Mouse (Mus musculus) forebrain, postnatal 0 days (tissue): ENCODE results near the gene Btn1a1. TPM values are rescaled to one million over a fixed set of nuclear protein-coding genes. Genes with fewer than 3 reads are reported as not detected.

Experiments used
- ATAC-seq: fragments of 200-750 bp; cut with Nextera tagmentation; 2 replicates; pipeline ENCODE4 v1.8.0; 2017; ENCODE audit warnings: mild to moderate bottlenecking, moderate library complexity
- DNase-seq: peaks from one replicate; pipeline ENCODE4 v3.0.0-alpha.2; 2015
- H3K27ac ChIP-seq: fragments of 300-500 bp; sonication (generic); 2 replicates; pipeline ENCODE4 v1.5.1; 2014; ENCODE audit warnings: low read depth, mild to moderate bottlenecking, antibody characterized with exemption, low read length, moderate library complexity, mixed read lengths
- H3K27me3 ChIP-seq: fragments of 300-500 bp; sonication (generic); 2 replicates; pipeline ENCODE4 v1.6.1; 2014; ENCODE audit warnings: mild to moderate bottlenecking, low read length, mixed read lengths; ENCODE audit not compliant: insufficient read depth
- H3K36me3 ChIP-seq: fragments of 300-500 bp; sonication (generic); 2 replicates; pipeline ENCODE4 v1.6.1; 2014; ENCODE audit warnings: mild to moderate bottlenecking, moderate library complexity; ENCODE audit not compliant: insufficient read depth
- H3K4me1 ChIP-seq: fragments of 300-500 bp; sonication (generic); 2 replicates; pipeline ENCODE4 v1.6.1; 2014; ENCODE audit warnings: antibody characterized with exemption; ENCODE audit not compliant: insufficient read depth
- H3K4me2 ChIP-seq: fragments of 300-500 bp; sonication (generic); 2 replicates; pipeline ENCODE4 v1.6.1; 2014; ENCODE audit warnings: low read depth, mild to moderate bottlenecking, moderate library complexity
- H3K4me3 ChIP-seq: fragments of 300-500 bp; sonication (generic); 2 replicates; pipeline ENCODE4 v1.5.1; 2014; ENCODE audit warnings: low read depth, low read length, mixed read lengths
- H3K9ac ChIP-seq: fragments of 300-500 bp; sonication (generic); 2 replicates; pipeline ENCODE4 v1.6.1; 2014; ENCODE audit warnings: mild to moderate bottlenecking
- H3K9me3 ChIP-seq: fragments of 300-500 bp; sonication (generic); 2 replicates; pipeline ENCODE4 v1.6.1; 2016; ENCODE audit warnings: low read length
- CTCF ChIP-seq: sonication (generic); IDR thresholded peaks from 2 replicates; pipeline ENCODE4 v1.5.1; 2016; ENCODE audit warnings: antibody characterized with exemption, control low read depth, low read depth
- WGBS: fragments of 180-500 bp; shearing (Covaris S2); extraction: QIAGEN DNeasy Blood & Tissue Kit; methylation state at CpG from one replicate; pipeline ENCODE4 v1.1.7; 2014; 5-methylcytosine and 5-hydroxymethylcytosine counted together
- polyA plus RNA-seq: library from polyadenylated mRNA; unstranded; fragments of >200 nt; fragmentation: Nextera tagmentation; extraction: Ambion mirVana; gene quantifications from 2 replicates; pipeline ENCODE4 v1.2.1, GENCODE M21; 2015
- total RNA-seq: library from RNA; depleted of rRNA; stranded (reverse); fragments of >200 nt; gene quantifications from 2 replicates; pipeline ENCODE4 v1.2.3, GENCODE M21; 2014

The Btn1a1 gene
- total and polyA plus RNA-seq, 2 experiments from 2014 or later = 0.12 to 0.33 TPM

DNA sequence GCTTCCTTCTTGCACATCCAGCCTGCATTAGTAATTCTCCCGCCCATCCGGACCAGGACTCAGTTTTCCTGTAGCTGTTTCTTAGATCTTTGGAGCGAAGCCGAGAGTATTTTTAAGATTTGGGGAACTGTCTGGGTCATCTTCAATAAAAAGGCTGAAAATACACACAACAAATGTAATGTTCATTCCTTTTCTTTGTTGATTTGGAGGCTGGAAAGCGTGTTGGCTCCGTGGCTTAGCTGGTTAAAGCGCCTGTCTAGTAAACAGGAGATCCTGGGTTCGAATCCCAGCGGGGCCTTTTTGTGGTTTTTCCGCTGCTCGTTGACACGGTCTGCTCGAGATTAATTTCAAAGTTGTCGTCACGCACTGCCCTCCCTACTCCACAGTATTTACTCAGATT is 15.3 kb downstream of the Btn1a1 start:
- Histone ChIP-seq H3K4me1 (no peaks in the 10 kb centered on the region; the same call in 1 of the 2 replicates), H3K27ac (0 out of 2 replicates have a peak overlapping the region, but pooled peaks have one; percentile 24), H3K36me3 (no peaks in the 10 kb centered on the region), H3K4me3 (peak overlapping the region; percentile 53), H3K4me2 (peak overlapping the region; percentile 53), H3K9me3 (no peaks in the 10 kb centered on the region), H3K9ac (peak overlapping the region; percentile 54), H3K27me3 (no peaks in the 10 kb centered on the region)
- WGBS = under 1% methylated on average over 15 of the region's 15 CpGs
- ATAC-seq = no peak; the same call in 1 of the 2 replicates
- peak; percentile 94 for DNase-seq
- TF ChIP-seq CTCF = no peak

GRCm38 (mm10) chr13:23449235-23450095 is 16.2 kb downstream of the Btn1a1 start:
- under 1% methylated on average over 24 of the region's 24 CpGs for WGBS
- Histone ChIP-seq H3K9ac (peak overlapping the region; percentile 54), H3K4me1 (peaks cover 4% of the 10 kb centered on the region; the same call in 1 of the 2 replicates), H3K36me3 (no peaks in the 10 kb centered on the region), H3K27me3 (no peaks in the 10 kb centered on the region), H3K4me2 (peak overlapping the region; percentile 53), H3K4me3 (peak overlapping the region; percentile 53), H3K27ac (no peak overlapping the region), H3K9me3 (no peaks in the 10 kb centered on the region)
- no peak for ATAC-seq
- DNase-seq = peak; percentile 73
- no peak for TF ChIP-seq CTCF

- Histone ChIP-seq H3K27me3 (no peaks in the 10 kb centered on the region), H3K9me3 (no peaks in the 10 kb centered on the region), H3K4me2 (peak overlapping the region; percentile 53), H3K9ac (no peak overlapping the region), H3K27ac (no peak overlapping the region), H3K4me1 (peaks cover 11% of the 10 kb centered on the region; the same call in 1 of the 2 replicates), H3K36me3 (no peaks in the 10 kb centered on the region), H3K4me3 (peak overlapping the region; percentile 53)
- TF ChIP-seq CTCF = no peak
- 51% methylated on average over 3 of the region's 3 CpGs for whole genome bisulfite sequencing
- DNase-seq = no peak
- ATAC-seq = no peak
Observed at GRCm38 (mm10) chr13:23448758-23449157, 16.9 kb downstream of the Btn1a1 start.

- peak overlapping the region; percentile 91 for H3K27ac ChIP-seq
- no peaks in the 10 kb centered on the region for H3K9me3 ChIP-seq
- ATAC-seq (peak; percentile 70), DNase-seq (peak; percentile 95)
- peak overlapping the region; percentile 76 for H3K9ac ChIP-seq
- H3K4me3 ChIP-seq = peak overlapping the region; percentile 52
- no peaks in the 10 kb centered on the region for H3K27me3 ChIP-seq
- H3K4me2 ChIP-seq = peak overlapping the region; percentile 46
- peak; percentile 29; the same call in 1 of the 2 replicates for TF ChIP-seq CTCF
- H3K36me3 ChIP-seq = no peaks in the 10 kb centered on the region
- H3K4me1 ChIP-seq = peaks cover 11% of the 10 kb centered on the region; the same call in 1 of the 2 replicates
- 1% methylated on average over 16 of the region's 16 CpGs for WGBS
Observed at GRCm38 (mm10) chr13:23446498-23446952, 19.2 kb downstream of the Btn1a1 start.

DNA sequence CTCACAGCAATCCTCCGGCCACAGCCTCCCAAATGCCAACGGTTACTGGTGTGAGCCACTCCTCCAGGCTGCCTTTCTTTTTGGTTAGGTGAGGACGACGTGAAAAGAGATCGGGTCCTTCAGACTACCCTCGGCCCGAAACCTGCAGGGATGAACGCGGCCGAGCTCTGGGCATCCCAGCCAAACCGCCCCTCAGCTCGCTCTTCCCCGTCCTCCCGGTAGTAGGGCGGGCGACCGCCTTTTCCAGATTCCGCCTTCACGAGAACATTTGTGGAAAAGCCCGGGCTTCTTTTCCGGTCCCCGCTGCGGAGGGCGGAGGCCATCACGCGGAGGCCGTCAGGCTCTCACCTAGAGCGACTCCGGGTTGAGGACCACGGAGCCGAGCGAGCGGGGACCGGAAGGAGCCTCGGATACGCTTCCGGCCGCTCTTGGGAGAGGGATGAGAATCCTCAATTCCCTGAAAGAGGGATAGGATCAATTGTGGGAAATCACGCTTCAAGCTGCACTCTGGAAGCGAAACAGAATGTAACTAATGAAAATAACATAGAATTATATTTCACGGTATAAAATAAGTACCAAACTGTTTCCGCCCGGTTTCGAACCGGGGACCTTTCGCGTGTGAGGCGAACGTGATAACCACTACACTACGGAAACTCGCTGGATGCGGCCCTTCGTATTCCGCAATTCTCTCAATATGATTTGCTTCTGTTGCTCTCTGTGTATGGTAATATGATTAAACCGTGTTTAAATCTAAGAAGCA is 20.0 kb downstream of the Btn1a1 start:
- H3K27me3 ChIP-seq = no peaks in the 10 kb centered on the region
- H3K9me3 ChIP-seq = no peaks in the 10 kb centered on the region
- DNase-seq (peak; percentile 98), ATAC-seq (peak; percentile 95)
- TF ChIP-seq CTCF = no peak
- peak overlapping the region; percentile 46 for H3K4me2 ChIP-seq
- no peaks in the 10 kb centered on the region for H3K36me3 ChIP-seq
- peaks cover 11% of the 10 kb centered on the region; the same call in 1 of the 2 replicates for H3K4me1 ChIP-seq
- peak overlapping the region; percentile 91 for H3K27ac ChIP-seq
- WGBS = 1% methylated on average over 55 of the region's 55 CpGs
- peak overlapping the region; percentile 52 for H3K4me3 ChIP-seq
- H3K9ac ChIP-seq = peak overlapping the region; percentile 76

GRCm38 (mm10) chr13:23445156-23445555 is 20.5 kb downstream of the Btn1a1 start:
- Histone ChIP-seq H3K4me1 (peaks cover 11% of the 10 kb centered on the region; the same call in 1 of the 2 replicates), H3K4me3 (peak overlapping the region; percentile 52), H3K36me3 (no peaks in the 10 kb centered on the region), H3K27ac (peak overlapping the region; percentile 91), H3K9me3 (no peaks in the 10 kb centered on the region), H3K4me2 (peak overlapping the region; percentile 46), H3K27me3 (no peaks in the 10 kb centered on the region), H3K9ac (peak overlapping the region; percentile 76)
- DNase-seq = no peak
- TF ChIP-seq CTCF = no peak
- WGBS = 5% methylated on average over 10 of the region's 10 CpGs
- peak; percentile 0; the same call in 1 of the 2 replicates for ATAC-seq
